Mouse (Mus musculus): ENCODE data around the gene Fam135a.

DNA sequence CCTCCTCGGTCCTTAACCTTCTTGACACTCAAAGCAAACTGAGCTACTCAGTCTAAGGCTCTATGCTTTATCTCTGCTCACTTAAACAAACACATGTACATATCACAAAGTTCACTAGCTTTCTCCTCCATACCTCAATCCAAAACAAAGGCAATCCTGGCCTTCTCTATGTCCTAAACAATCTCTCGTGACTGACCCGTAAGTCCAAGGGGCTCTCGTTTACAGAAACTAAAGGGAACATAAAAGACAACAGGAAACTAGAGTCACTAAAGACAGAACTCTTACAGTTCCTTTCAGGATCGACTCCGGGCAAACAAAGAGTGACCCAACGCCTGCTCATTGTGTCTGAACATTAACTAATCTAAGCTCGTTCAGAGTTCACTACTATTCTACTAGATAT is 2.6 kb downstream of the Fam135a start:
- no peak for TF ChIP-seq CTCF (IDR thresholded peaks at IDR 0.05; ENCODE audit: insufficient read depth, low read depth, low read length)
- no peak for TF ChIP-seq POLR2A (IDR thresholded peaks at IDR 0.05; ENCODE audit: insufficient read depth, low read depth, low read length)

Data from olfactory bulb, adult 2 months (tissue).